Mouse (Mus musculus) heart, adult 18-20 months (tissue): Measurements from ENCODE around the gene Tanc2. TPM values are rescaled to one million over a fixed set of nuclear protein-coding genes. Genes with fewer than 3 reads are reported as not detected.

Experiments used
- DNase-seq, 2 experiments: peaks; one replicate each; pipeline ENCODE4 v3.0.0; 2021 to 2022; ENCODE audit warnings: mixed read lengths in 1 of 2
- long read RNA-seq, 2 experiments: library from polyadenylated mRNA; stranded (forward); transcript quantifications; one replicate each; pipeline ENCODE4 v2.0.0; 2021
- total RNA-seq, 2 experiments: library from RNA; stranded (reverse); gene quantifications; 2 replicates each; pipeline ENCODE4 v1.2.3; 2021

The Tanc2 gene
- total RNA-seq = 10 to 100 TPM; 10.8 to 12.3 TPM
- long read RNA-seq, experiment 1, partial matches to known transcripts = 0 of 2 reads
- long read RNA-seq, experiment 1, other reads (novel, unspliced or antisense) = 2 of 2 reads
- long read RNA-seq, experiment 2, partial matches to known transcripts = 0 of 1 reads
- long read RNA-seq, experiment 2, other reads (novel, unspliced or antisense) = 1 of 1 reads

DNA sequence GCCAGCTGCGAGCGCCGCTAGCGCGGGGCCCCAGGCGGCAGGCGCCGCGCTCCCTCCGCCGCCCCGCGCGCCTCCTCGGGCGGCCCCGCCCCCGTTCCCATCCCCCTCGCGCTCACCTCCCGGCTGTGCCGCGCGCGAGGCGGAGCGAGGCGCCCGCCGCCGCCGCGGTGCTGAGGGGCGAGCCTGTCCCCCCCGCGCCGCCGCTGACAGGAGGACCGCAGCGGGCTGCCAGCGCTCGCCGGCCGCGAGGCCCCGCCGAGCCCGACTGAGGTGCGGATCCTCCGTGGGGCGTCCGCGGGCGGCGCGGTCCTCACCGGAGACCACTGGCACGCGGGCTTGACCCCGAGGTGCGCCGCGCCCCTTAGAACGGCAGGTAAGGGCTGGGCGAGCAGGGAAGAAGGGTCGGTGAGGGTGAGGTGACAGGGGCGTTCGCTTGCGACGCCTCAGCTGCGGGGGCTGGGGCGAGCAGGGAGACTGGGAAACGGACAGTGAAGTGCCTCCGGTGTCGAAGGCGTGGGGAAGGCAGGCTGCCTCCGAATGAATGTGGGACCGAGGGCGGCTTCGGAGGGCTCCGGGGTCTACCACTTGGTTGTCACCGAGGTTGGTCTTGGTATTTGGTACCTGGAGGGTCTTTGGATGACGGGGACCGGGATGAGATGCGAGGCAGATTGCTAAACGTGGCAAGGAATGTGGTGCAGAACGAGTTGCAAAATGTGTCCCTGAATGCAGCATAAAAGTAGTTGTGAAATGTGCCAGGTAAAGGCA is at the start of gene Tanc2:
TSS of gene Tanc2 (plus strand) at position 110 of the 765 bp plus-strand sequence.
- peak in 1 of 2 experiments; percentile 59 for DNase-seq

DNA sequence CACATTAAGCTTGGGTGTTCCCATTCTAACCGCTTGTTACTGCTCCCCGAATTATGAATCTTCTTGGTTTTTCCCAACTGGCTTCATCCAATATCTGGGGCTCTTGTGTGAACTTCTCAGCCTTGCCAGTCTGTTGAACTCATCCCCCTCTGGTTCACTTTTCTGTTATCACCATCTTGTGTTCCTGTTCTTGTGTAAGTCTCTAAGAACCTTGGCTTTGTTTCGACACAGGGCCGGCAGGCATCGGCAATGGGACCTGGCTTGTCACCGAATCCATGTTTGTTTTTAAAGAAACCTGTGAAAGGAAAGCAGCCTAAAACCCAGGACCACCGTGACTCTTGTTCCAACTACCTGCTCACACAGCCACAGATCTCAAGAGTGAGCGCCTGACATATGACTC is 49.0 kb upstream of the Tanc2 start:
- no peak for DNase-seq

DNA sequence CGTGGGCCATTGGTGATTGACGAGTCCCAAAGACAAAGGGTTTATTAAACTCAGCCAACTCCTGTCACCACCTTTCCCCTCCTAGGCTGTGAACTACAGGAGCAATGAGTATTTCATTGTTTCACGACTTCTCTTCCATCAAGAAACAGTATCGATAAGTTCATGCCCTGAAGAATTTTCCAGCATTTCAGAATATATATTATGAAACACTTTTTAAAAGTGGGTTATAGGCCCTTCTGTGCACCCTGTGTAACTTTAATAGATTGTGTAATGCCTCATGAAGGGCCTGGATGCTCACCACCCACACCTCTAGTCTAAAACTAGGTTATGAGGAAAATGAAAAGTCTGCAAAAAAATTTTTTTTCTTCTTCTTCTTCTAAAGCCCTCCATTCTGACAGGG is 48.4 kb upstream of the Tanc2 start:
- no peak for DNase-seq

DNA sequence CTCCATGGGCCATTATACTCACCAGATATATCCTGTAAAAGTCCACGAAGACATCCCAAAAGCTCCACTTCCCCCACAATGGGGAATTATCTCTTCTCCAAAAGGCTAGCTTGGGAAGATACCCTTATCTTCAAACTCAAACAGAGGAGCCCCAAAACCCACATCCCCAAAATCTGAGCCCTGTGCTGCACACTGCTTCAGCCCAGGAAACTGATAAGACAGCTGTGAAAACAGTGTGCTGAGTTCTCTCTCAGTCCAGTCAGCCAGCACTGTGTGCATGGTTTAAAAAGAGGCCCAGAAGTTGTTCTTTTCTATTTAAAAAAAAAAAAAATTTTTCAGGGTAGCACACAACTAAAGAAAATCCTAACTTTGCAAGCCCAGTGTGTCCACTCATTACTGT is 47.7 kb upstream of the Tanc2 start:
- DNase-seq = peak in 1 of 2 experiments; percentile 11

DNA sequence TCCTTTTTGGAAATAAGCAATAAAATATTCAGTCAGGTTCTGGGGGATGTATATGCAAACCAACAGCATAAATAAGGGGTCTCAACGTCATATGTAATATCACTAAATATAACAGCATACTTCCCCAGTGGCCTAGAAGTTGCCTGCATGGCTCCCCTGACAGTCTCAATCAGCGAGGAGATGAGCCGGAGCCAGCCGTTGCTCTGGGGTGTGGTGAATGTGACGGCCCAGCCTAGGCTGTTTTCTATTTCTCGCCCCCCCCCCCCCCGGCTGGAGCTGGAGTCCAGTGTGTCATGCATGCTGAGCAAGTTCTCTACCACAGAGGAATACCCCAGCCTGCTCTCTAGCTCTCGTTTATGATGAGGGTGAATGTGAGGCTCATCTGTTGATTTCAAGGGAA is 44.0 kb upstream of the Tanc2 start:
- no peak for DNase-seq

DNA sequence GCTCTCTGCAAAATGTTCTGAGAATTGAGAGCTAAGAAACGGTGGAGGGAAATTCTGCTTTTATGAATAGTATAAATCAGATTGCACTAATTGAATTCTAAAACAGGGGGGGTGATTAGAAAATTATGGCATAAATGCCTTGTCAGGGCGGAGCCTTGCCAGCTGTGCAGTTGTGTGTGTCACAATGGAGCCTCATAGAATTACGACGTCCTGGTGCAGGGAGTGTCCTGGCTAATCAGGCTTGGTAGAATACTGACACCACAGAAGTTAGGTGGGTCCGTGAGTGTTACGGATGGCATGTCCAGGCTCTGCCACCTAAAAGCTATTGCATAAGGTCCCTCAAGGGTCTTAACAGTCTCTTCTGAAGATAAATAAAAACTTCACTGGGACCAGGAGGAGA is 43.4 kb upstream of the Tanc2 start:
- DNase-seq = no peak

DNA sequence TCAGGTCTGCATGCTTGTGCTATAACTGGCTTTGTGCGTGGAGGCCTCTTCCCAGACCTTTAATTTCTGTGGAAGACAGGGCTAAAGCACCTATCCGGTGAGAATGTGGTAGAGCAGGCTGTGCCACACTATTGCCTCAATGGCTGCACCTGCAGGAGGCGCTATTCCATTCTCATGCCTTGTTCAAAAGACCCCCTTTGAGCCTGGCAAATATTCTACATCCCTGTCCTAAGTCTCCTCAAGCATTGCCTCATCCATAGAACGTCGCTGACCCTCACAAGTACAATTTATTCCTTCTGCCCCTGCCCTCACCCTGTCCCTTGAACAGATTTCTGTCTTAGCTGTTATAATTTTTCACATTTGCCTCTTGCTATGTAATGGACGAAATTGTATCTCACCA is 41.4 kb upstream of the Tanc2 start:
- DNase-seq = no peak

DNA sequence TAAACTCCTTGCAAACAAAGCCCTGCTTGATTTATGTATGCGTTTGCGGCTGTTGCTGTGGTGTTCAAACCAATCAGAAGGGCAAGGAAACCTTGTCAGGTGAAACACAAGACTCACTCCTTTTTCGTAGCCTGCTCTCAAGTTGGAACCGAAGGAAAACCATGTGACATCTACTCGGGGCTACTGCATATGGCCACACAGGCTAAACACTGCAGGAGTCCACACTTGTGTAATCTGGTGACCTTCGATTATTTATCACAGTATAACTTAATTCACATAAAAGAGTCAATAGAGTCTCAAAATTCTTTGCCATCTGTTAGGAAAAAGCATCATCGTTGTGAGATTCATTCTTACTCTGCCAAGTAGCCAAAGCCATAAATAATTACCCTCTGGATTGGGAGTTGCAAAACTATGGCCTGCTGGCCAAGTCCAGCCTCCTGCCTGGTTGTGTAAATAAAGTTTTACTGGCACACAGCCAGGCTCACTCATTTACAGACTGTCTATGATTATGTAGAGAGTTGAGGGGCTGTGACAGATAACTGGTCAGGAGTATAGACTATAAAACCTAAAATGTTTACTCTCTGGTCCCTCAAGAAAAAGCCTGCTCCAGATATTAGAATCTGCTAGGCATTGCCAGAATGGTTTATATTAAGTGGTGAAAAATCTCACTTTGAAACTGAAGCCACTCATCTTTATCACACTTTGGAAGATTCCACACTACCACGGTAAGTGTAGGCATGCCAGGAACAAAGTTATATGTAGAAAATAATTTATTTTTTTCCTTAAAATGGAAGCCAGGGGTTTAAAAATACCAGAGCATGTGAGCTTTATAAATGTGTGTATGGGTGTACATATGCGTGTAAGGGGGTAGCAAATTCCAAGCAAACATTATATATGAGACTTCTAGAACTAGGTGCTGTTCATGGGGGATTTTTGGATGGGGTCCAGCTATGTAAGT is 40.3 kb upstream of the Tanc2 start:
- peak; percentile 39 to 44 for DNase-seq

DNA sequence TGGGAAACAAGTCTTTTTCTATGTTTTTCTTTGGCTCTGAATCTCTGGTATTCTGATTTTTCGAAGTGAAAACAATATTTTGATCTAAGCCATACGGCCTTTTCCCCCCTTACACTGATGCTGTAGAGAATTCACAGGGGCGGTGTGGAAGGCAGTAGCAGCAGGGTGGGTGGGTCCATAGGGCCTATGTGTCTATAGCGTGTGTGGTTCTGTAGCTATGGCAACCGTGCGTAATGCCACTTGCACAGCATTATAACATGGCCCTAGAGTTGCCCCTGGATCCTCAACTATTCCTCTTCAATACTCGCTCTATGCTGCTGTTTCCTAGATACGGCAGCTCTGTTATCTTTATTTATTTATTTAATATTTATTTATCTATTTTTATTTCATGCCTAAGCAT is 32.5 kb upstream of the Tanc2 start:
- DNase-seq = no peak

DNA sequence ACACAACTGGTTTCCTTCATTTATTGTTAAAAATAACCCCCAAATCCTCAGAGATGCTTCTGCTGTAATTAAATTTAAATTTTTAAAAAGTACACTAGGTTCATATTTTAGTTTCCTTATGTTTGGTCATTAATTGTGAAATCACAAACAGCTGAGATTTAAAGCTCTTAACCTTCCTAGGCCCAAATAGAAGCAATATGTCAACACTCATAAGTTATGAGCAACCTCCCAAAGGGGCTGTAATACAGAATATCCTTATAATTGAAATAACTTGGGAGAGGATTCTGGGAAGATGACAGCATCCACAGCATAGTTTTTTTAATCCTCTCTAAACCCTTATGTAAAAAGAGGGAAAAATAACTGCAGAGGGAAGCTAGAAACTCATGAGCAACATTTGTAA is 31.7 kb upstream of the Tanc2 start:
- no peak for DNase-seq

DNA sequence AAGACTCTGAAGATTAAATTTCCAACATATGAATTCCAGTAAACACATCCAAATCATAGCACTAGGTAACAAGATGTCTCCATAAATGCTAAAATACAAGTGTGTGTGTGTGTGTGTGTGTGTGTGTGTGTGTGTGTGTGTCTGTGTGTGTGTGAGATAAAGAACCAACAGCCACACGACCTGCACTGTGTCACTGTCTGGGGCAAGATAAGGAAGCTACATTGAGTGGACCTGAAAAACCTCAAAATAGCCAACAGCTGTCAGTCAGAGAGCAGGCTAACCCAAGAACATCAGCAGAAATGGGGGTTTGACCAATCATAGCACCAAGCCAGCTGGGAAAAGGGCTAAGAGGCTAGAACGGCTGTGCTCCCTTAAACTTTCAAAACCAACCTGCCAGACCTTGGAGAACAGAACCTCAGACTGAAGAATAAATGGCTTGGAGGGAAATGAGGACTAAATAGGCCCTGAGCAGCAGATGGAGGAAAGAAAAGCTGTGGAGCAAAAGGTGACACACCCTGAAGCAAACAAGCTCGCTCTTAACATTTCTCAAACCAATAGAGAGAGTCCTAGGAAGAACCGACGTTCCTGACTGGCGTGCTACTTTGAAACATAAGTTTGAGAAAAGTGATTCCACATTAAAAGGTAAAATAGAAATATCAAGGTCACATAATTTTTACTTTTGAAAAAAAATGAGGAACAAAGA is 30.8 kb upstream of the Tanc2 start:
- no peak for DNase-seq

DNA sequence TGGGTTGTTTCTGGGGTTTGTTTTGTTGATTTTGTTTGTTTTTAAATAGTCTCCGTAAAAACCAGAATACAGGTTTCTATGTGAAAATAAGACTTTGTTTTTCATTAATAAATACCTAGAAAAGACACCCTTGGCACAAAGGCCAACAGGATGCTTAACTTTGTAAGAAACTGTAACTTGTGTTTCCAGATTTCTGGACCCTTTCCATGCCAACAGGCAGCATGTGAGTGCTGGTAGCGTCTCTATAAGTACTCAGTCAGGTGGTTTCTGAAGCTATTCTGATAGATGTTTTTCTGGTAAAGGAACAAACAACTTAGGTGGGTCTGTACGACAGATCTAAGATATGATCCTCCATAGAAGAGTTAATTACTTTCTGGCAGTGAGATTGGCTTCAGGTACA is 26.2 kb upstream of the Tanc2 start:
- no peak for DNase-seq

DNA sequence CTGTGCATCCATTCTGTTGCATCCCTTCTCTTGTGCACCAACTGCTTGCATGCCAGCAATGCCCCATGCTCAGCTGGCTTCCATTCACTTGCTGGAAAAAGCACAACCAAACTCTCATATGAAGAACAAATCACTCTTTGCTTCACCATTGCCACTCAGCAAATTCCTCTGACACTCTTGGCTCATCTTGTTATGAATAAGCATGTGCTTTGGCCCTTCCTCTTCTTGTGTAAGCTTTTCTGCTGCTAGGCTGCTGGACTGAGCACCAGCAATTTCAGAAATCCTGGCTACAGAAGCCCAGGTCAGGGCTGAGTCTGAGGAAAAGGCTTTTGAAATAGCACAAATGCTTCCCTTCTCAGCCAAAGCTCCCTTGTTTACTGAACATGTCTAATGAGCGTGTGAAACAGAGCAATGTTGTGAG is 22.6 kb upstream of the Tanc2 start:
- peak; percentile 39 to 72 for DNase-seq

DNA sequence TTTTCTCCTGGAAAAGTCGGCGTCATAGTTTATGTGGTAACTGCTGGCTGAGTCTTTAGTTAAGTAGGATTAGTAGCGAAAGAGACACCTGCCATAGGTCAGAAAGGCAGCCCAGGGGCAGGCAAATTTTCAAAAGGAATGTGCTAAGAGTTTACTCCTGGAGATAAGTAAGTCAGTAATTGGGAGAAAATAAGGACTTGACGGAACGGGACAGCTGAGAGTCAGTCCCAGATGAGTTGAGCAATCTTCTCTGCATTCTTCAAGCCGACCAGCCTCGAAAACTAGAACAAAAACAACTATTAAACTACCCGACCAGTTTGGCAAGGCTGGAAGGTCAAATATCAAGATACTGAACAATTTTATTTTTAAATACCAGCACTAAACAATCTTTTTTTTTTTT is 17.8 kb upstream of the Tanc2 start:
- DNase-seq = peak; percentile 37 to 63

DNA sequence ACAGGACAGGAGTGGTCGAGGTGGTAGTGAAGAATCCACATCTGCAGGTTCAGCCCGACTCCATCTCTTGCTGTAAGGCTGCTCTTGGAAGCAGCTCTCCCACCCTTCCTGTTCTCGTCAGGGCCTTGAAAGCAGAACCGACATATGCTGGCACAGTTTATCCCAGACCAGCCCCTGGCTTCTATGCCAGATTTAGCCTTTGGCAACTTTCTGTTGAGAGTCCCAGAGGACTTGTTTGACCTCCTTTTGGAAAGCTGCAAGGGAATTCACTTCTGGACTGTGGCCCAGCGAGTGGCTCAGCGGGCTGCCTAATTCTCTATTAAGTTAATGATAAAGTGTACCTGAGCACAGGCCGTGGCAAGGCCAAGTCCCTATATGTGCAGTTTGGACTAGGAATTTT is 15.5 kb upstream of the Tanc2 start:
- DNase-seq = peak; percentile 81 to 88

DNA sequence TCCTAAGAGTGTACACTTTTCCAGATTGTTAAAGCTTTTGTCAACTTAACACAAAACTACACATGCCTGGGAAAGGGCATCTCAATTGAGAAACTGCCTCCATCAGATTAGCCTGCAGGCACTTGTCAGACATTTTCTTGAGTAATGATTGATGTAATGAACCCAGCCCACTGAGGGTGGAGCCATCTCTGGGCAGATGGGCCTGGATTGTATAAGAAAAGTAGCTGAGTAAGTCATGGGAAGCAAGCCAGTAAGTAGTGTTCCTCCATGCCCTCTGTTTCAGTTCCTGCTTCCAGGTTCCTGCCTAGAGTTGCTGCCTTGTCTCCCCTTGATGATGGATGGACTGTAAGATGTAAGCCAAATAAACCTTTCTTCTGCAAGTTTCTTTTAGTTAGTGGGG is 12.6 kb upstream of the Tanc2 start:
- no peak for DNase-seq

DNA sequence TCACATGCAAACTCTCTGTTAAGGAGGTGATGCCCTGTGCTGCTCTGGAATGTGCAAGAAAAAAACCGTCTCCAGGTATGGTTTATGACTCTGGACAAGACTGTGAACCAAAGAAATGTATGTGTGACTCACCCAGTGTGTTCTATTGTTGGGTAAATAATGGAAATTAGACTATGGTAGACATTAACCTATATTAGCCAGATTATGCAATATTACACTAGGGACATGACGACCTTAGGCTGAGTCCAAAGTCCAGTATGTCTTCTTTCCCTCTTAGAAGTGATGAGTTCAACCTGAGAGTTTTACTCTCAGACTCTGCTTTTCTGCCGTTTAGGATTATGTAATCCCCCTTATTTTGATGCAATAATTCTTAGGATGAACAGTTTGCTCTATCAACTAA is 7.8 kb upstream of the Tanc2 start:
- no peak for DNase-seq

DNA sequence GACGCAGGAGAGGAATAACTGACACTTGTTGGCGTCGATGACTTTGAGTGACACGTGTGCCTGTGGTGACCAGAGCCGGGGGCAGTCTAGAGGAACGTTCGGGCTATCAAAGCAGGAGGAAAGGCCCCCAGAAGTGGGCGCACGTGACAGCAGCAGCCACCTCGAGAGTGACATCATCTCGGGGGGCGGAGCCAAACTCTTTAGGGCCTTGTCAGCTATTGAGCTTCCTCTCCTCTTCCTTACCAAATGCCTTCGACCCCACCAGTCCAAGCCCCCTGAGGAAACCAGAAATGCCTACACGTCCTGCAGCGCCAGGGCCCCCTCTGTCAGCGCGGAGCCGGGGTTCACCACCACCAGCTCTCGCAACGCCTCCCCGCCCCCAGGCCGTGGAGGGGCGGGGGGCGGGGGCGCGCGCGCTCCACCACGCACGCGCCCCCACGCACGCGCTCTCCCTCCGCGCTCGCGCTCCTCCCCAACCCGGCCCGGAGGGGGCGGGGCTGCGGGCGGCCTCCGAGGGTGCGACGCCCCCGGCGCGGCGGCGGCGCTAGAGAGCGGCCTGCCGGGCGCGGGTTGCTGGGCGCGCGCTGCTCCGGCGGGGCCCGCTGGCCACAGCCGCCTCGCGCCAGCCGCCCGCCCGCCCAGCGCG is 432 bp upstream of the Tanc2 start:
- peak; percentile 91 to 94 for DNase-seq

DNA sequence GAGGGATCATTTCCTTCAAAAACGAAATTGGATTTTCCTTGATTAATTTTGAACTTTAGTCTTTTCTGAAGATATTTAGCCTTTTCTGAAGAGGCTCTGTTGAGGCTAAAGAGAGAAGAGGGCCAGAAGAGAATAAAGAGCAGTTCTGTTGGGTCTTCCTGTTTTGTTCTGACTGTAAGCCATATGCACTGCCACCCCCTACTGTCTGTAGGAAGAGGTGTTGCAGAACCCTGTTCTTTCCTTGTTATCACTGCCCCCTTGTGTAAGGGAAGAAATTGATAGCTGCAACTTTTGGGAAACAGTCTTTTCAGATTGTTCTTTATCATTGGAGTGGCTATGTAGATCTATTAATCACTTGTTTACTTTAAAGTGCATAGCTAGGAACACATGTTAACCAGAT is 2.1 kb downstream of the Tanc2 start:
- DNase-seq = peak; percentile 73 to 75

DNA sequence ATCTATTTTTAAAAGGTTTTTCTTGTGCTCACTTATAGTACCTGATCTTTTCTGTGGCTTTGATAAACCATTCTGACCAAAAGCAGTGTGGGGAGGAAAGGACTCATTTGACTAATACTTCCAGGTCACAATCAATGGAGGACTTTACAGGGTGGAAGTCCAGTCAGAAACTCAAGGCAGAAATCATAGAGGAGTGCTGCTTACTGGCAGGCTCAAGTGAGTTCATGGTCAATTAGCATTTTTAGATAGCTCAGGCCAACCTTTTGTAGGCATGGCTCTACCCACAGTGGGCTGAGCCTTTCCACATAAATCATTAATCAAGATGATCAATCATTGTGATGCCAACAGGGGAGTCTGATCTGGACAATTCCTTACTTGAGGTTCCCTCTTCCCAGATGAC is 12.4 kb downstream of the Tanc2 start:
- no peak for DNase-seq

DNA sequence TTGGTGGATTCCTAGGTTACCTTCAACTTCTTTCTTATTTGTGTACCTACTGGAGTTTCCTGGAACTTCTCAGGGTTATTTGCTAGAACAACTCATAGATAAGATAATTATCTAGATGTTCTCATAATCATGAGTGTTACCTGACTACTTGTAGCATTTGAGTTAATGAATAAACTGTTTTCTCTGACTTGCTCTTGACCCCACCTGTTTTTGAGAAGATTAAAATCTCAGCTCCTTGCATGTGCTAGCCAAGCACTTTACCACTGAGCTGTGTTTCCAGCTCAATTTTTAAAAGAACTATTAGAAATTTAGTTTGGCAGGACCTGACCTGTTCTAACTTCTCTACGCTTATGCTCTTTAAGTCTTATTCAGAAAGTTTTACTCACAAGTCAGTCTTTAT is 36.4 kb downstream of the Tanc2 start:
- DNase-seq = no peak

DNA sequence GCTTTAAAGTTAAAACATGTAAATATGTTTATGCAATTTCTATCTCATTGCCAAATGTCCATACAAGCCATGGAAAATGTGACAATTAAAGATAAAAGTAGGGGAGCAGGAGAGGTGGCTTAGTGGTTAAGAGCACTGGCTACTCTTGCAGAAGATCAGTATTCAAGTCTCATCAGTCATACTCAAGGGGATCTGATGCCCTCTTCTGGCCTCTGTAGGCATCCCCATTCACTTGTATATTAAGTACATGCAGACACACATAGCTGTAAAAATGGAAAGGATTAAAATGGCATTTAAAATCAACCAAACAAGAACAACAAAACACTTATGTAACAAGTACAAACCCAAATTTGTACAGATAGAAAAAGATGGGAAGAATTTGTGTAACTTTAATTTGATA is 54.2 kb downstream of the Tanc2 start:
- DNase-seq = peak in 1 of 2 experiments; percentile 6
